Mouse (Mus musculus) myocyte (in vitro differentiated cells): ENCODE measurements around the gene Higd2a.

Source experiments
- E2F4 ChIP-seq: IDR thresholded peaks from one replicate; pipeline ENCODE4 v1.6.1; 2011; ENCODE audit warnings: mild to moderate bottlenecking, control low read depth, moderate library complexity; ENCODE audit not compliant: insufficient read depth
- MAX ChIP-seq: IDR thresholded peaks from one replicate; pipeline ENCODE4 v1.6.1; 2011; ENCODE audit warnings: low read depth, mild to moderate bottlenecking, control low read depth
- MYOG ChIP-seq, 3 experiments: IDR thresholded peaks; one replicate each; pipeline ENCODE4 v1.6.1; 2011; ENCODE audit warnings: control low read depth in 2 of 3, low read depth in 2 of 3, mild to moderate bottlenecking in 2 of 3; ENCODE audit not compliant: insufficient read length in 2 of 3, control insufficient read depth in 1 of 3, insufficient read depth in 1 of 3
- POLR2A ChIP-seq: IDR thresholded peaks from one replicate; pipeline ENCODE4 v1.6.1; 2011; ENCODE audit warnings: low read depth, mild to moderate bottlenecking, control low read depth, moderate library complexity; ENCODE audit not compliant: insufficient read length
- POLR2AphosphoS2 ChIP-seq: IDR thresholded peaks from one replicate; pipeline ENCODE4 v1.6.1; 2011; ENCODE audit warnings: low read depth, control low read depth; ENCODE audit not compliant: insufficient read length
- SRF ChIP-seq: IDR thresholded peaks from one replicate; pipeline ENCODE4 v1.6.1; 2011; ENCODE audit warnings: low read depth; ENCODE audit not compliant: control insufficient read depth, insufficient read length
- USF1 ChIP-seq: IDR thresholded peaks from one replicate; pipeline ENCODE4 v1.6.1; 2011; ENCODE audit warnings: low read depth, mild to moderate bottlenecking, control low read depth, moderate library complexity

GRCm38 (mm10) chr13:54603501-54603900 lies 13.5 kb downstream of the Higd2a start:
- TF ChIP-seq E2F4: no peak
- no peak for TF ChIP-seq USF1
- no peak for TF ChIP-seq POLR2A
- TF ChIP-seq MAX: no peak
- no peak for TF ChIP-seq POLR2AphosphoS2
- no peak for TF ChIP-seq MYOG (IDR thresholded peaks at IDR 0.05; ENCODE audit: control insufficient read depth in 1 of 3, insufficient read depth in 1 of 3, insufficient read length in 2 of 3, low read depth in 2 of 3)
- no peak for TF ChIP-seq SRF
